Mouse (Mus musculus): ENCODE results near the gene Acin1. TPM values are rescaled to one million over a fixed set of nuclear protein-coding genes. Genes with fewer than 3 reads are reported as not detected.

Gene Acin1
- total RNA-seq, 4 experiments from 2014 or later, result 154 to 188 (median 170) TPM

DNA sequence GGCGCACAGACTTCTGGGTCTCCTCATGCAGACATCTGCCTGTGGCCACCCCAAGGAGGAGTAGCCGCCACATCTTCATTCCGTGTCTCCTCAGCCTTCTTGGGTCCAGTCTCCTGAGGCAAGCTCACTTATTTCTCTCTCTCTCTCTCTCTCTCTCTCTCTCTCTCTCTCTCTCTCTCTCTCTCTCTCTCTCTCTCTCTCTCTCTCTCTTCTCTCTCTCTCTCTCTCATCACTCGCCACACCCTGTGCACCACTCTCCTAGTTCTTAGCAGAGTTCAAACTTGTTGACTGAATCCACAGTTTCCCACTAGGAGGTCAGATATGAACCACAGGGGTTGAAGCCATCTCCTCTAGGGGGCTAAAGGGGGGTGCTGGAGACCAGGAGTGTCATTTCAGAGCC is 12.0 kb upstream of the Acin1 start, which contains the start of gene Gm29776:
Gm29776 (minus strand) TSS at position 101 of the 400 bp plus-strand sequence.
- no peak for DNase-seq (ENCODE audit: low spot score in 2 of 2)

DNA sequence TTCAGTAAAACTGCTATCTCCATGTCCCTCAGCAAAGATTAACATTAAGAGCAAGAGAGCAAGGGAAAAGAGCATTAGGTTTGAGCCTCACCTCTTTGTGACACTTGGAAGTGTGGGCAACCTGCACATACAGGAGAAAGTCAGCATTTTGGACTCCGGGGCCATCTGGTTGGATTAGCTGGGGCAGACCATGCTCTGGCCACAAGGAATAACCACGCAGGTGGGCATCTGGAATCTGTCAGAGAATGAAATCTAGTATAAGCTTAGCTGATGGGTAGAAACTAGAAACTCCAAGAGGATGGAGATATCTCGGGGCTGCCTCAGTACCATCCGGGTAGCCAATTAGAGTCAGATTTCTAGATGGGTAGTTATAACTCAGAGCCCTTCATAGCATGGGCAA is 10.0 kb upstream of the Acin1 start:
- DNase-seq (ENCODE audit: low spot score in 2 of 2), result no peak

DNA sequence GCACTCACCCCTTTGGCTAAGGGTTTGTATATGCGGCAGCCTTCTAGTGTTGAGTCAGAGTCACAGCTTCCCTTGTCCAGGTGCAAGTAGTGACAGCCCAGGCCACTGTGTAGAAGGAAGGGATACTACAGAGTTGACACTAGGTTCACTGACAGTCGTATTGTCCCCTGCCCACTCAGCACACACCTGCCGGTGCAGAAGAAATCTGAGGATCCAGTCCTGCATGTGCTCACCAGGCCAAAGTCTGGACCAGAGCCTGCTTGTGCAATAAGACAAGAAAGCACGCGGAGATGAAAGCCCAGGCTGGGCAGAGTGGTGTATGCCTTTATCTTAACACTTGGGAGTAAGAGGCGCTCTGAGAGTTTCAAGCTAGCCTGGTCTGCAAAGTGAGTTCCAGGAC is 8.3 kb upstream of the Acin1 start:
- DNase-seq (ENCODE audit: low spot score in 2 of 2), result no peak

DNA sequence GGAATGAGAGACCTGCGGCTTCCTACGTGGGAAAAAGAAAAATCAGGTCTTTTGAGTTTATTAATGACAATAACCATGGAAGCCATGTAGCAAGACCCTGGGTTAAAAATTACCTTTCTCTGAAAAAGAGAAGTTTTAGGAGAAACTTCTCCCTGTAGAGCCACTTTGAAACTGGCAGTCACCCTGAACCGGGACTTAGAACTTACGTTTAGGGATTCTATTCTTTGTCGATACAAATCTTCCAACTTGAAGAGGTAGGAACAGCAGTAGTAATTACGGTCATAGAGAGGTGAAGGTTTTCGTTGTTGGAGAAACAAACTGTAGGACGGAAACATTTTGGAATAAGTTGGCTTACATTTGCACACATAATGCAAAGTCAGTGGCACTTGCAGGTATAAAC is 520 bp upstream of the Acin1 start:
- DNase-seq (ENCODE audit: low spot score in 2 of 2), result no peak

DNA sequence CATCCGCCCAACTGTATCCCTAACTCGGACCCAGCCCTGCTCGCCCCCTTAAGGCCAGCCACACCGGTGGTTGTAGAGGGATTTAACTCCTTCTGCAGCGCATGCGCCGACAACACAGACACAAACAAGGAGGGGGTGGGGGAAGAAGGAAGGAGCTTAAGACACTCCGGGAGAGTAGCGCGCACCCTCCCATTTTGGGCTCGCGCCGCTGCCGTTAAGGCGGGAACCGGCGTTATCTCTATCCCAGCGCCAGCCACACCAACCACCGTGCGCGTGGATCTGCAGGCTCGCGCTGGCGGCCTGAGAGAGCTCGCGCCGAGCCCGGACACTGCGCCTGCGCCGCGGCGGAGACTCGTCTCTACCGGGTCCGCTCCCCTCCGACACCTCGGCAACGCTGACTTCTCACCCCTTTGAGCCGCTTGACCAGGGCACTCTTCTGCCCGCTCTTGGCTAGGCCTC is 639 bp downstream of the Acin1 start, which contains the start of gene 1700123O20Rik:
1700123O20Rik (plus strand) TSS at position 154 of the 459 bp plus-strand sequence.
- DNase-seq (ENCODE audit: low spot score in 2 of 2), result no peak

DNA sequence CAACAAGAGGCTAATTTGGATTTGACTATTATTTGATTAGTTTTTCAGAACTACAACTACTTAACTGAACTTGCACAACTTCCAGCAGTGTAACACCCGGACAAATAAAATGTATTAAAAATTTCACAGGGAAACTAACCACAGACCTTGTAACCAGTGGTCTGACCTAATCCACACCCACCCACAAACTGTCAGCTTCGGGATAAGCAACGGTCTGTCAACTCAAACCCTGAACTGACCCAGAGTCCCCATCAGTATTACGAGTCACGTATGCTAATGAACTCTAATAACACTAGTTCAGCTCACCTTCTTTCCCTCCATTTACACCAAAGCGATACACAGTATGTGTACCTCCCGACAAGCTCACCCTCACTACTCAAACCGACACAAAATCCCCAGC is 1.3 kb downstream of the Acin1 start:
- no peak for DNase-seq (ENCODE audit: low spot score in 2 of 2)

DNA sequence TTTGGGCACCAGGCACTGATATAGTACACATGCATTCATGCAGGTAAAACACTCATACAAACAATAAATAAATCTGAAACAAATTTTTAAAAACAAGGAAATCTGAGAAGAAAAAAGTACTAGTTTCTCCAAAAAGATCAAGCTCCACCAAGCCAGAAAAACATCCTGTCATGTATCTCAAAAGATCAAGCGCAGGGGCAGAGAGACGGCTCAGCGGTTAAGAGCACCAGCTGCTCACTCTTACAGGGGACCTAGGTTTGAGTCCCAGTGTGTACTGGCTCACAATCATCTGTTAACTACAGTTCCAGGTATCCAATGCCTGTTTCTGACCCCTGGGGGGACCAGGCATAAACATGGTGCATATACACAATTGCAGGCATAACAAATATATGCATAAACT is 4.3 kb downstream of the Acin1 start:
- DNase-seq (ENCODE audit: low spot score in 2 of 2), result no peak

DNA sequence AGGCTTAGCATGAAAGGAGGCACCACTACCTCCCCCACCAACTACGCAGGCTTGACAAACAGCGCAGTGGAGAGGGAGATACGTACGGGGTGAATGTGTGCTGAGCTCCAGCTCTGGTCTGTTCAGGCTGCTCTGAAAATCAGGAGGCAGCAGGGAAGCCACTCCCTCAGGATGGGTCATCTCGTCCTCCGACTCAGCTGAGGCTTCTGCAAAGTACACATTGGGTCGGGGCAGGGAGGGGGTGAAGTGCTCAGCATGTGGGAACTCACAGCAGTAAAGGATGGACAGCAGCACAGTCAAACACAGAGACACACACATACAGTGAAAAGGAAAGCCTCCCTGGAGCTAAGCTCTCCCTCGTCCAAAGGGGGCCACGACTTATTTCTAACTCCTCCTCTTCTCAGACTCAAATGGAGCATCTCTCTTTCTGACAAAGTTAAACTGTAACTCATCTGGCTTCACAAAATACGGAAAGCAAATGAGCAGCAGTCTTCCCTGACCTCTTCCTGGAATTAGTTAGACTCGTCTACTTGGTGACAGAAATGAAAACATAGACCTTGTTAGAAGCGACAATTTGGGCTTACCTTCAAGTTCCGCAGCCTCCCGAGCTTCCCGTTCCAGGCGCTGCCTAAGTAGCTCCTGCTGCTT is 8.0 kb downstream of the Acin1 start:
- DNase-seq (ENCODE audit: low spot score in 2 of 2), result no peak

DNA sequence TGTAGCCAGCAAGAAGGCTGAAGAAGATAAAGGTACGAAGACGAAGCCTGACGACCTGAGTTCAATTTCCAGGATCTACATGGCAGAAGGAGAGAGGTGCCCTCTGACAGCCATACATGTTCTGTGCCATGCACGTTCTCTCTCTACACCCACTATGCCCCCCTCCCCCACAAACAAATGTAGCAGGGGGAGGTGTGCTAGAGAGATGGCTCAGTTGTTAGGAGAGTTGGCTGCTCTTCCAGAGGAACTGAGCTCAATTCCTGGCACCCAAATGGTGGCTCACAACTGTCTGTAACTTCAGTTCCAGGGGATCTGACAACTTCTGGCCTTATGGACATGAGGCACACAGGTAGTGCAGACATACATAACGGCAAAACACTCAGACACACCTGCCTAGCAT is 10.4 kb downstream of the Acin1 start:
- DNase-seq (ENCODE audit: low spot score in 2 of 2), result no peak

DNA sequence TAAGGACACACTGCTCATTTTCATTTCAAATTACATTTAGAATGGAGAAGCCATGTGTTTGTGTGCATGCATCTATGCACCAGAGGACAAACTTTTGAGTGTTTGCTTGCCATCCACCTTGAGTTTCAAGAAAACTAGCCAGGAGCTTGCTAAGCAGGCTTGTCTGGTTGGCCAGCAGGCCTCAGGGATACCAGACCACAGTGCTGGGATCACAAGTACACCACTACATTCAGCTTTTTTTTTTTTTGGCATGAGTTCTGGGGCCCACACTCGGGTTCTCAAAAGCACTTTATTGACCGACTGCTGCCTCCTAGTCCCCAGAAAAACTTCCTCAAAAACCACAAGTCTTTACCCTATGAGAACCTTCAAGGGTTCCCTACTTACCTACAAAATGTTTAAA is 12.4 kb downstream of the Acin1 start:
- DNase-seq (ENCODE audit: low spot score in 2 of 2), result no peak

DNA sequence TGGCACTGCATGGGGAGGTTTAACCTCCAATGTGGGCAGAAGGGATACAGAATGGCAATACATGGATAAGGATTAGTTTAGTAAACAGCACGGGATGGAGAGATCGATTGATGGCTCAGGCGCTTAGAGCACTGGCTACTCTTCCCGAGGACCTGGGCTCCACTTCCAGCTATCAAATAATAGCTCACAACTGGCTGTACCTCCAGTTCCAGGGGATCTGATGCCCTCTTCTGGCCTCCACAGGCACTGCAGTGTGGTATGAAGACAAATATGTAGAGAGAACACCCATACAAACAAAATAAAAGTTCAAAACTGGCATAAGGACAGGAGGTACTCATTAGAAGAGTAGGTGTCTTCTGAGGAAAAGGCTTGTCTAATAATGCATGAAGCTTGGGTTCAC is 17.4 kb downstream of the Acin1 start:
- DNase-seq (ENCODE audit: low spot score in 2 of 2), result no peak

DNA sequence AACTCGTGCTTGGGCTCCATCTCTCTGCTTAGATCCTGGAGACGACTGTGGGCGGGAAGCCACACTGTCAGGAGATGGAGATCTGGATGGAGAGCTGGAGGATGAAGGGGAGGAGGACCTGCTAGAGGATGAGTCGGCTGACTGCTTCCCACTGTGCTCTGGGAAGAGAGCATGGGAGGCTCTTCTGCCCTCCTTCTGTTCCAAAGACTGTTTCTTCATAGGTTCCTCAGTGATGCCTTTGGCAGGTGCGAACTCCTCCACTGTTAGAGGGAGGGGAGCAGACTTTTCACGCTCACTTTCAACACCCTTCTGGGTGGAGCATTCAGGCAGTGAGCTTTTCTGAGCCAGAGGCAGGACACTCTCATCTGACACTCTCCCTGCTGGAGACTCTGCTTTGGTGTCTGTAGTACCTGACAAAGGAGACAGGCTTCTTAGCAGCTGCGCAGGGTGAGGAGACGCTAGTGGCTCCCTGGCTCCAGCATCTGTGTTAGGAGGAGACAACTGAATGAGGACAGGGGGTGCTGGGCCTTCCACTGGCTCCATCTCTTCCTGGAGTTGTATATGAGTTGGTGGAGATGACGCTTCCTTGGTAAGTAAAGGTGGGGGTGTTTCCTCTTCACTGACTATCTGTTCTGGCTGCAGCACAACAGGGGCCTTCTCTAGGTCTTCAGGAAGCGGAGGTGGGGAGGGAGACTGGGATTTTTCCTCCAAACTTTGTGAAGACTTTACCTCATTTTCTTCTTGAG is 22.1 kb downstream of the Acin1 start:
- DNase-seq (ENCODE audit: low spot score in 2 of 2), result peak in 1 of 2 experiments; percentile 83

DNA sequence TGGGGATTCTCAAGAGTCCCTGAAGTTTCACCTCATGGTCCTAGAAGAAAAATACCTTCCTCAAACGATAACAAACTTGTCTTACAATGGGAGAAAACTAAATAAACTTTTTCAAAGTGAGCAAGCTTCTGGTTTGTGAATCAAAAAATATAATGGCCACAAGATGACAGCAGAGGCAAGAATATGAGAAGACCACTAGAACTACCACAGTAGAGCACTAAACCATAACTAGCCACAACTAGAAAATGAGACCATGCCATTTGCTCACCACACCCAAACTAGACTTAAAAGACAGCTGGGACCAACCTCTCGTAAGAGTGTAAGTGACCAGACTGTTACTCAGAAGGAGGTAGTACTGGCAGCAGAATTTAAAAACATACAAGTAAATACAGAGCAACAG is 26.7 kb downstream of the Acin1 start:
- no peak for DNase-seq (ENCODE audit: low spot score in 2 of 2)

DNA sequence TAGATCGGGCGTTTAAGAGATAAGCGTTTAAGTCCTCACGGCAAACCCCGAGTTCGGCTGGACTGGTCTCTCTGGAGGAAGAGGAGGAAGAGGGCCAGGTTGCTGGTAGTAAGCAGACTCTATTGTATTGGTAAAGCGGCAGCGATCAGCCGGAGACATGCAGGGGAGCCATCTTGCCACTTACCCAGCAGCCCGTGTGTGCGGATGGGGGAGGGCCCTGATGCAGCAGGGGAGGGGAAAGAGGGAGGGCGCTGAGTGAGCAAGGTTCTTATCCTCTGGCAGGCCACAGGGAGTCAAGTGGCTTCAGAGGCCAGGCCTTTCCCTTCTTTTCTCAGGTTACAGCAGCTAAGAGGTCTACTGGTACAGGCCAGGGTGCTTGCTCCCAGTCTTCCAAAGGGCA is 33.2 kb downstream of the Acin1 start:
- DNase-seq (ENCODE audit: low spot score in 2 of 2), result peak; percentile 65 to 81

DNA sequence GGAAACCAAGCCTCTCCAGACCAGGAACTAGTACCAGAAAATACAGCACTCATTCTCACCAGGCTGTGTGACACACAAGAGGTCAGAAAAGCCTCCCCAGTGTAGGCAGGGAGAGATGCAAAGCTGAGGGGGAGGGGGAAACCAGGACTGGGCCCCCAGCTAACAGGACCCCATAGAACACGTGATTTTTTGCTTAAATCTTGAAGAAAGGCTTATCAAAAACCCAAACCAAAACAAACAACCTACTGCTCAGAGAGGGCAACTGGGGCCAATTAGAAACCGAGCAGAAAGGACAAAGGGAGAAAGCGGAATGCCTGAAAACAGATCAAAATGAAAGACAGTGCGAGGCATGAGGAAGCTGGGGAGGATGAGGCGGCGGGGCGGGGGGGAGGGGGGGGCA is 33.9 kb downstream of the Acin1 start:
- DNase-seq (ENCODE audit: low spot score in 2 of 2), result no peak

DNA sequence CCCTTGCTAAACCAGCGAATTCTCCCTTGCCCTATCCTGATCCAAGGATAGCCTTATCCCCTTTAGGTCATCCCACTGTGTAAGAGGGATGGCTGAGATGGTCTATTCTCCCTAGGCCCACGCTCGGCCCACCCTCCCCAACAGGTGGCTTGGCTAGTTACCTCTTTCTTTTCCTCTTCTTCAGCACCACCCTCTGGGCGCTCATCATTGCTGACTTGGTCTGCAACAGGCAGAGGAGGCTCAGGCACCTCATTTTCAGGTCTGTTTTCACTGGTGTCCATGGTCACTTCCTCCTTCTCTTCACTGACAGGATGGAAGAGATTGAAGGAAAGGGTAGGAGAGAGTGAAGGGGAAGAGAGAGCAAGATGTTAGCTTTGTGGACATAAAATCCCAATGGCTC is 35.2 kb downstream of the Acin1 start:
- no peak for DNase-seq (ENCODE audit: low spot score in 2 of 2)

DNA sequence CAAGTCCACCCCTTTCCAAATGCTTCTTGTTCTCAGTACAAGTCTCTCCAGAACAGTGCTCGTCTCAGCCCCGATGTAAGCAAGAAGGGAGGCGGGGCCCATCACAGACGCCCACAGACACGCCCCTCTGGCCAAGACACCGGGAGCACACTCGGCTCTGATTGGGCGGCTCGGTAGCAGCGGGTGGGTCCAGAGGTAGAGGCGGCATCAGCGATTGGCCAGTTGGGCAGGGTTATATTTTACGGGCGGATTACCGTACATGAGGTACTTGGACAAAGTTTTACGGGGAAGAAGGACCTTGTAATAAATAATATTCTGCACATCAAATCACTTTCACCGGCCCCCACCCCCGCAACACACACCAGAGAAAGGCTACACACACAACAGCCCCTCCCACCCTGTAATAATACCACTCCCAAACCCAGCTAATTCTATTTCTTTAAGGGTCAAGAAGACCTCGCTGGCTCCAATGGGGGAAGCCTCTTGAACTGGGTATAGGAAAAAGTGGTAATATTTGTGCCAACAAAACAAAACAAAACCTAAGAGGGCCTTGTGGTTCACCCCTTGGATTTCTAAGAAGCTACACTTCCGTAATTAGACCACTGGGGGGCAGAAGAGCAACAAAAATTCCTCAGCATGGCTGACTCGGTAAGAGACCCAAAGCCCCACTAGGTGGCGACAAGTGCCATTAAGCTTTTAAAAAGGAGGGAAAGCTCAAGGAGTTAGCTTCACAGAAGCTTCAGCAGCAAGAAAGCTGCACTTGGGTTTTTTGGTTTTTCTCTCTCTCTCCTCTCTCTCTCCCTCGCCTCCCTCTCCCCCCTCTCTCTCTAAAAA is 35.9 kb downstream of the Acin1 start:
- DNase-seq (ENCODE audit: low spot score in 2 of 2), result peak; percentile 47 to 64

DNA sequence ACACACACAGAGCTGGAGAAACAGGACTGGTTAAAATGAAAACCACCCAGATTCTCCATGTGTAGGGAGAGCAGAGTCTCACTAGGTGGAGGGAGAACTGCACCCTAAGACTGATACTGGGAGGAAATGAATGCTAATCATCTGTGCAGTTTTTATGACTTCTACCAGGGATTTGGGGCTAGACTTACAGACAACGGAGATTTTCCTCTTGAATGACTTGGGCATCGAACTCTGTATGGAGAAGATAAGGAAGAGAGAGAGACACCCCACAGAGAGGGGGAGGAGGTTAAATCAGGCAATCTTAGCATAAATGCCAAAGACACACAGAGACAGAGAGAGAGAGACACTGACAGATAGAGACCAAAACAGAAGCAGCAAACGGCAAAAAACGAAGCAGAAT is 38.8 kb downstream of the Acin1 start:
- DNase-seq (ENCODE audit: low spot score in 2 of 2), result no peak

DNA sequence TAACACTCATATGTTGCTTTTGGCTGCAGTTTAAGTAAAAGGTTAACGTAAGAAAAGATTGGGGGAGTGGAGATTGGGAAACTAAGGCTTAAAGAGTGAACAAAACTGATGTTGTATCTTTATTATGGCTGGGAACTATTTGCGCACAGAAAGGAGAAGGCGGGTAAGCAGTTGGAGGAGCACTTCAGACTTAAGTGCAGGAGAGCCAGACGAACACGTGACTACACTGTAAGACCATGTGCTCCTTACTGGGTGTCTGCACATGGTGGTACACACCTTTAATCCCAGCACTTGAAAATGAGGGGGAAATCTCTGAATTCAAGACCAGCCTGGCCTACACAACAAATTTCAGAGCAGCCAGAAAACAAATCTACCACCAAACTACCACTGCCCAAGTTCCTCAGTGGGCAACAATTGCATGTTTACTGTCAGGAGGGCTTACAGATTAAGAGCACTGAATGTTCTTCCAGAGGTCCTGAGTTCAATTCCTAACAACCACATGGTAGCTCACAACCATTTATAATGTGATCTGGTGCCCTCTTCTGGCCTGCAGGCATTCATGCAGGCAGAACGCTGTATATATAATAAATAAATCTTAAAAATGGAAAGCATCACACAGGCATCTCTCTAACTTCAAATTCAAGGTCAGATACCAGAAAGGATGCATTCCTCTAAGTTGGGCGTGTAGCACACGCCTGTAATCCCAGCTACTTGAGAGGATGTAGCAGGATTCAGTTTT is 39.7 kb downstream of the Acin1 start:
- DNase-seq (ENCODE audit: low spot score in 2 of 2), result no peak

DNA sequence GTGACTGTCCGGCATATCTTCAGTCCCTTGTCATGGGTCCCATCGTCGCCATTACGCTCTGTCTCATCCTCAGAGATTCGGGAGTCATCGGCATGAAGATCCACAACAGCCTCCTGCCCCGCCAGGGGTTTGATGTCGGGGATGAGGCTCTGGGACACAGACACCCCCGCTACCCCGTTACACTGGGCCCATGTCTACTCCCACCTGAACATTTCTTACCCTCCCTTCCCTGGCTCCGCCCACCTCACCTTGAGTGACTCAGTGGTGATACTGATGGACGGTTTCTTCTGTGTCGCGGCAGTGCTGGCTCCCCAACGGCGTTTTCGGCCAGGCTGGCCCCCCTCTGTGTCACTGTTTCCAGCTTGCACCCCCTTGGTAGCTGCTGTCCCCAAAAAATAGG is 40.3 kb downstream of the Acin1 start:
- no peak for DNase-seq (ENCODE audit: low spot score in 2 of 2)

DNA sequence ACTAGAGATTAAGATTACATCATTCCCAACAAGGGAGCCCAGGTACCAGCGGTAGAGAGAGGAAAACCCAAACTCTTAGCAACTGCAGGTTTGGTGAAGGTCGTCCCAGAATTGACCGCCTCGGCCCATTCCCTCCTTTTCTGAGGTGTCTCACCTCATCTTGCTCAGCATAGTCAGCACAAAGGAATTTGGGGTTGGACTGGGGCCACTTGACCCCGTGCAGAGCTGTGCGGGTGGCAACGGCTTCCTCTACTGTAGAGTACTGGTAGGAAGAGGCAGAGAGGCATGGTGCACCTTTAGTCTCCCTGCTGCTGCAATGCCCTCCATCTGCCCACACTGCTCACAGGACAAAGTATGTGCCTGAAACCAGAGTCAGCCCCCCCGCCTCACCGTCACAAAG is 42.4 kb downstream of the Acin1 start:
- no peak for DNase-seq (ENCODE audit: low spot score in 2 of 2)
